Mouse (Mus musculus): ENCODE data around the gene Pidd1.

- TF ChIP-seq CTCF (IDR thresholded peaks at IDR 0.05; ENCODE audit: low read depth) (no peak), EP300 (IDR thresholded peaks at IDR 0.05; ENCODE audit: low read depth) (no peak)
Observed at GRCm38 (mm10) chr7:141464603-141465201, 20.9 kb upstream of the Pidd1 start.
